Mouse (Mus musculus): ENCODE measurements at regions not wholly inside any gene's neighbourhood (a gene's known extent, or its start where the extent isn't known, plus 50 kb on each side); places are given as distances from the start of the nearest gene placed in this dataset.

GRCm38 (mm10) chr17:51526881-51527280, 306.2 kb downstream of the Satb1 start:
- no peak for ATAC-seq

DNA sequence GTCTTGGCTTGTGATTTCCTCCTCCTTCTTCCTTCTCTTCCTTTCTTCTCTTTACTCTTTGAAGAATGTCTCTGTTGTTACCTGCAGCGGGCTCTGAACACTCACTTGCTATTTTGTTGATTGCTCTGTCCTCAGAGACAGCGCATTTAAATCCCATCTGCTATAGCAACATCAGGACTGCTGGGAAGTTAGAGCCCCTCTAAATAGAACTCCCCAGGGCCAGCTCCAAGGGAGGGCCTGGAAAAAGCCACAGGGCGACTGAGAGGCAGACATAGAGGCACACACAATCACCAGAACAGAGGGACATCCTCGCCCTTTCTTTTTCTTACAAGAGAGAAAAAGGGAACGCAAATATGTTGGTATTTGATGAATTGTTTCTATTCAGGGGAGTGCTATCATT, 306.6 kb downstream of the Satb1 start:
- ATAC-seq, result no peak

GRCm38 (mm10) chr17:51526021-51526420, 307.1 kb downstream of the Satb1 start:
- no peak for ATAC-seq

GRCm38 (mm10) chr17:51525219-51525618, 307.9 kb downstream of the Satb1 start:
- no peak for ATAC-seq

GRCm38 (mm10) chr17:51511917-51512316, 321.2 kb downstream of the Satb1 start:
- no peak for ATAC-seq

- ATAC-seq, result no peak
Observed at GRCm38 (mm10) chr17:51500751-51501150, 321.6 kb upstream of the Tbc1d5 start.

- ATAC-seq, result no peak
Observed at GRCm38 (mm10) chr17:51499541-51499940, 320.4 kb upstream of the Tbc1d5 start.

- ATAC-seq, result no peak
Observed at GRCm38 (mm10) chr17:51495038-51495437, 315.9 kb upstream of the Tbc1d5 start.

GRCm38 (mm10) chr17:51489386-51489785, 310.2 kb upstream of the Tbc1d5 start:
- no peak for ATAC-seq

DNA sequence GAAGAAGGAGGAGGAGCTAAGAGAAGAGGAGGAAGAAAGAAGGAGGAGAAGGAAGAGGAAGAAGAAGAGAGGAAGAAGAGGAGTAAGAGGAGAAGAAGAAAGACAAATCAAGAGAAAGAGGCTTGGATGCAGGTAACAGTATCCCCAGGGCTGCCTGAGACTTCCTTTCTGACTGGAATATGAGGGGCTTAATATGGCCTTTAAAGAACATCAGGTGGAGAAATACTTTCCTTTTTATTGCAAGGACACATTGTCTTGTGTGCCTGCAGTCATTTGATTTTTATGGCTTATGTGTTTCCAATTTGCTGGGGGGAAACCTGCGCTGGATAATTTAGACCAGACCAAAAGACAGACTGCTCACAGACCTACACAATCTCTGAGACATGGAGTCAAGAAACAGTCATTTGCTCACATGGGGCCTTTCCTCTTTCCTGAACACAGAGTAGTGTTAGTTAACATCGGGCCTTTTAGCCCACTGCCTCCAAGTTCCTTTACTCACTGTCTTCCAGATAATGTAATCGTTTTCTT, 308.8 kb upstream of the Tbc1d5 start:
- ATAC-seq, result no peak

DNA sequence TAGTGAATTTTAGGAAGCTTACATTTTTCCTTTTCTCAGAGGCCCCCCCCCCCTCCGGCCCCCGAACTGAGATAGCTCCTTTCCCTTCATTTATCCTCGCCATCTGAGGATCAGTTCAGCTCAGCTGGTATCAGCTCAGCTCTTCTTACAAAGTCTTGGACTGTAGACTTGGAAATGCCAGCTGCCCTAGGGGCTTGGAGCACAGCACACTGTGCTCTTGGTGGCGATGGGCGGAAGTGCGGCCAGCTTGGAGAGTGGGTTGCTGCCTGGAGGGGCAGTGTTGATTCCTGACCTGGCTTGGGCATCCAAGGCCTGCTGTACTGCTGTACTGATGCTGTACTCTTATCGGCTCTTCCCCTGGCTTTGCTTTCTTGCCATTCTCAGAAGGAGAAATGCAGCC, 298.7 kb upstream of the Tbc1d5 start:
- no peak for ATAC-seq

DNA sequence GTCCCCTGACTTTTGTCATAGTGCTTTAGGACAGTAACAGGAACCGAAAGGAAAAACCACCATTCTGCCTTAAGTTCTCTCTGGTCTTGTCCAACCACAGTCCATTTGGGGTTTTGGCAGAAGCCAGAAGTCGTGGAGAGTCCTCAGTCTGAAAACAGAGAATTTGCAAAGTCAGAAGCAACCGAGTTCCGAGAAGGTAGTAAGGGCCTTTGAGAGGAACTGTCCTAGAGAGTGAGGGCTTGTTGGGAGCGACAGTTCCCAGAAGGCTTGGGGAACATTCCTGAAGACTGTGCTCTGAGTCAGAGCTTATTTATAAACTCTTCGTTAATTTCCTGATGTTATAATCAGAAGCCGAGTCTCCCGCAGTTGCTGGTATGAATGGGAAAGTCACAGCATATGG, 298.3 kb upstream of the Tbc1d5 start:
- no peak for ATAC-seq

GRCm38 (mm10) chr17:51462137-51462880, 283.2 kb upstream of the Tbc1d5 start:
- no peak for ATAC-seq

GRCm38 (mm10) chr17:51461248-51461647, 282.1 kb upstream of the Tbc1d5 start:
- ATAC-seq, result no peak

- ATAC-seq, result no peak
Observed at GRCm38 (mm10) chr17:51459119-51459518, 280.0 kb upstream of the Tbc1d5 start.

DNA sequence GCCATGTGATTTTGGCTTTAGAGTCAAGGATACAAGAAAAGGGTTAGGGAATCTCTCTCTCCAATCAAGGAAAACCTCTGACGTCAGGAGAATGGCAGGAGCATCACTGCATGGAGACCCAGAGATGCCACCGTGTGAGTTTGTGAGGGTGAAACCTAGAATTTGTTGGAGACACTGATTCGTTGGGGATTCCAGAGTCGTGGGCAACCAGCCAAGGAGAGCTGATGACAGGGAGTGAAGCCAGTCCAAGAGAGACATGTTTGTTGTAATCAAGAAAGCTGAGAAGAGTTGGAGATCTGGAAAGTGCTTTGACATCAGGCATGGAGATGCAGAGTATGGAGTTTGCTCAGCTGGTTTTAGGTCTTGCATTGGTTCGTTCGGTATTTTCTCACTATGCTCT, 236.6 kb upstream of the Tbc1d5 start:
- no peak for ATAC-seq

DNA sequence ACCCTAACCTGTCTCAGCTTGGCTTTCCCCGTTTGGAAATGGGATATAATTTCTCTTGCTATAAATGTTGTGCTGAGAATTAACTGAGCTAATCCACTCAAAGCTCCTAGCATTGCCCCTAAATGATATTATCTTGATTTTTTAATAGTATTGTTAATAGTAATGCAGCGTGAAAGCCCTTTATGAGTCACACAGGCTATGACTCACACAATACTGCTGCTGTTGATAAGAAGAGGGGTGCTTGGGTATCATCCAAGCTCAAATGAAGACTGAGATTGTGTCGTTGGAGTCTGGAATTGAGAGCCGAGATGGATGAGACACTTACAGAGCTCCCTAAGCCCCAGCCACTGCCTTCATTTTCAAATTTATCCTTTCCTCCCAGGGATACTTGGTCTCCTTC, 235.2 kb upstream of the Tbc1d5 start:
- peak; percentile 25 for ATAC-seq

GRCm38 (mm10) chr17:51413741-51414140, 234.6 kb upstream of the Tbc1d5 start:
- ATAC-seq, result no peak

DNA sequence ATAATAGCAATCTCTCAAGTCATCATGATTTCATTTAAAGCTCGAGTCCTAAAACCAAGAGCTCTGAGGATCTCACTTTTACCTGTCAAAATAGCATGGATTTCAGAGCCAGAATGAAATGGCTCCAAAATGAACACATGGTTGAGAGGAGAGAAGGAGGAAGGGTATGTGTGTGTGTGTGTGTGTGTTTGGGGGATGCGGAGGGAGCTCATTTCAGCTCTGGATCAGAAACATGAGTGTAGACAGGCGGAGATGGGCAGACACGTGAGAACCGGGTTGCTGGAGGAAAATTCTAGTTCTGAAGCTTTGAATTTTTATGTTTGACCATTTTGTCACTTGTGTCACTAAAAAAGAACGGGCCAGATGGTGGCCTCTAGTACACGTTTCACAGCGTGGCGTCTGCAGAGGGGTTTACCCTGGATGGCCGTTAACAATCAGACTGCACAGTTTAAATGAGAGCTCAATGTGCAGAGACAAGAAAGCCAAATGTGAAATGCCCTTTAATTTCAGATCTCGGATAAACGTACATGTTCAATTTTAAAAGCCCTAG, 232.5 kb upstream of the Tbc1d5 start:
- no peak for ATAC-seq

GRCm38 (mm10) chr17:51408894-51409293, 229.7 kb upstream of the Tbc1d5 start:
- ATAC-seq, result no peak

DNA sequence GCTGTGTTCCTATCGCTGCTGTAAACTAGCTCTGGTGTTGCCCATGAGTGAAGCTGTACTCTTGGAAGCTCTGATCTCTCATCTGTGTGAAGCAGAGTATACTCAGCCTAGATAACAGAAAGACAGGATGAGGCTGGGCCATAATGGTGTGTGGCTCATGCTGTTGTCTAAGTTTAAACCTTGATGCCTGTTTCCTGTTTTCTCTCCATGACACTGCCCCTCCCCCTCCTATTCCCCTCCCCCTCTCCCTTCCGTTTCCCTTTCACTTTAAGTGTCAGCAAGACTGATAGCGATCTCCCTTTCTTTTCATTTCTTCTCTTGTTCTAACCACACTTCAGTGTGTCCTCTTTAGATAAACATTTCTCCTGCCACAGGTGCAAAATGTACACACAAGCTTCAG, 229.2 kb upstream of the Tbc1d5 start:
- ATAC-seq, result peak; percentile 91

DNA sequence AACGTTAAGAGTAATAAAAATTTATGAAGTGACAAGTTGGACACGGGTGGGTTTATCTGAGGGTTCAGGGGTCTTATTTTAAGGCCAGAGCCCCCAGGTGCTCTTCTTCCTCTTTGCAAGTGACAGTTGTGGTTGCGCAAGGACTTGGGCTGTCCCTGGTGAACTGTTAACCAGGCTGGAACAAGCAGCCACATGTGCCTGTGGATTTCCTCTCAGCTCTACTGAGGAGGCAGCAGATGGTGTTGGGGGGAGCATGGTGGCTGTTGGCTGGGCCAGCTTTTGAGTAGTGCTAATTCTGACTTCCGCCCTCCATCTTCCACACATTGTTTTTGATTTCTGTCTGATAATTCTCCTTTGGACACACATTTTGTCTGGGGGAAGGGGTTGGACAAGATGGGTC, 227.9 kb upstream of the Tbc1d5 start:
- no peak for ATAC-seq

DNA sequence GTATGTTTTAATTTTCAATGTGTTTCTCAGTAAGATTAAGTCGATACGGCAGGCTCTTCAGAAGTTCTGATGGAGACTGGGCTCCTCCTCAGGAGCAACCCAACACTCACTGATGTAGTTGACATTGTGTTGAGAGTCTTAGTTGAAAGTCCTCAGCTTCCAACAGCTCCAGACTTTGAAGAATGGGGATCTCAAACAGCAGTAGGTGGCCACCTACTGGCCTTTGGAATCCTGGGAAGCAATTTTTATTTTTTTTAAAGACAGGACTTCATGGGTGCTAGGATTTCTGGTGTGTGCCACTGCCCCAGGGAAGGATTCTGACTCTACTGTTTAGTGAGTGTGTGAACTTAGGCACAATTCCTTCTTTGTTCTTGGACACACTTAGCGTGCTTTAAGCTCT, 225.9 kb upstream of the Tbc1d5 start:
- no peak for ATAC-seq

- no peak for ATAC-seq
Observed at GRCm38 (mm10) chr17:51397973-51398372, 218.8 kb upstream of the Tbc1d5 start.

Measured in inflammation-experienced regulatory T-cells, adult 6 months (primary cell).